Mouse (Mus musculus) hindbrain, embryonic 15.5 days (tissue): ENCODE results near the gene Gm16381. TPM values are rescaled to one million over a fixed set of nuclear protein-coding genes. Genes with fewer than 3 reads are reported as not detected.
"Not testable (repeated sequence)": the region's sequence is repeated elsewhere in the genome, so short reads cannot be mapped to it uniquely, and the experiment has no call there.

Experiments used
- ATAC-seq: fragments of 200-750 bp; cut with Nextera tagmentation; 2 replicates; pipeline ENCODE4 v1.8.0; 2017; ENCODE audit warnings: low read depth, moderate number of reproducible peaks, moderate TSS enrichment; ENCODE audit not compliant: low FRiP score
- H3K27ac ChIP-seq: fragments of 300-500 bp; sonication (generic); replicated peaks from 2 replicates; pipeline ENCODE4 v1.5.1; 2015; ENCODE audit warnings: mild to moderate bottlenecking, inconsistent platforms
- H3K27me3 ChIP-seq: fragments of 300-500 bp; sonication (generic); 2 replicates; pipeline ENCODE4 v1.6.1; 2015; ENCODE audit warnings: control low read depth, inconsistent platforms
- H3K36me3 ChIP-seq: fragments of 300-500 bp; sonication (generic); 2 replicates; pipeline ENCODE4 v1.6.1; 2015; ENCODE audit warnings: control low read depth, inconsistent platforms
- H3K4me1 ChIP-seq: fragments of 300-500 bp; sonication (generic); replicated peaks from 2 replicates; pipeline ENCODE4 v1.6.1; 2015; ENCODE audit warnings: control low read depth, inconsistent platforms
- H3K4me2 ChIP-seq: fragments of 300-500 bp; sonication (generic); 2 replicates; pipeline ENCODE4 v1.6.1; 2015; ENCODE audit warnings: moderate library complexity, mild to moderate bottlenecking, inconsistent platforms
- H3K4me3 ChIP-seq: fragments of 300-500 bp; sonication (generic); 2 replicates; pipeline ENCODE4 v1.5.1; 2015; ENCODE audit warnings: mild to moderate bottlenecking, inconsistent platforms
- H3K9ac ChIP-seq: fragments of 300-500 bp; sonication (generic); 2 replicates; pipeline ENCODE4 v1.6.1; 2015; ENCODE audit warnings: inconsistent platforms
- H3K9me3 ChIP-seq: fragments of 300-500 bp; sonication (generic); 2 replicates; pipeline ENCODE4 v1.6.1; 2016; ENCODE audit warnings: control low read depth, inconsistent platforms
- WGBS: fragments of 180-500 bp; shearing (Covaris S2); methylation state at CpG from one replicate; pipeline ENCODE4 v1.1.7; 2015; 5-methylcytosine and 5-hydroxymethylcytosine counted together
- polyA plus RNA-seq: library from polyadenylated mRNA; unstranded; fragments of >200 nt; fragmentation: Nextera tagmentation; extraction: Ambion mirVana; gene quantifications from 2 replicates; pipeline ENCODE4 v1.2.1, GENCODE M21; 2015

The Gm16381 gene
- not detected in 2 replicates for polyA plus RNA-seq

- H3K4me2 ChIP-seq, H3K27ac ChIP-seq, H3K9ac ChIP-seq, H3K4me1 ChIP-seq, H3K27me3 ChIP-seq, ATAC-seq, H3K36me3 ChIP-seq, H3K9me3 ChIP-seq, H3K4me3 ChIP-seq: not testable (repeated sequence)
- 83% methylated on average over 2 of the region's 2 CpGs for WGBS
These were observed at the start of gene Gm16381 for GRCm38 (mm10) chr12:87644520-87644919. TSS of gene Gm16381 (minus strand) at chr12:87644620.

- H3K27me3 ChIP-seq, H3K4me3 ChIP-seq, H3K4me1 ChIP-seq, H3K27ac ChIP-seq, H3K9me3 ChIP-seq, ATAC-seq, H3K4me2 ChIP-seq, H3K36me3 ChIP-seq, H3K9ac ChIP-seq: not testable (repeated sequence)
- 81% methylated on average over 2 of the region's 4 CpGs for WGBS
These were observed 8.7 kb upstream of the Gm16381 start for GRCm38 (mm10) chr12:87652916-87653703.

- WGBS = 90% methylated on average over 6 of the region's 7 CpGs
- not testable (repeated sequence) for H3K4me3 ChIP-seq, H3K4me2 ChIP-seq, H3K4me1 ChIP-seq, ATAC-seq, H3K9me3 ChIP-seq, H3K27me3 ChIP-seq, H3K36me3 ChIP-seq, H3K27ac ChIP-seq, H3K9ac ChIP-seq
These were observed 25.9 kb downstream of the Gm16381 start, which contains the start of gene Gm4027 for GRCm38 (mm10) chr12:87618569-87618968. TSS of gene Gm4027 (plus strand) at chr12:87618869.

GRCm38 (mm10) chr12:87602388-87602787 lies 42.0 kb downstream of the Gm16381 start, which contains the start of gene Oog1:
TSS of gene Oog1 (plus strand) at chr12:87602688.
- H3K27ac ChIP-seq, H3K9ac ChIP-seq, H3K27me3 ChIP-seq, ATAC-seq, H3K4me1 ChIP-seq, H3K4me3 ChIP-seq, H3K9me3 ChIP-seq, H3K36me3 ChIP-seq, H3K4me2 ChIP-seq: not testable (repeated sequence)
- 89% methylated on average over 1 of the region's 2 CpGs for WGBS

GRCm38 (mm10) chr12:87601388-87601787 lies 43.0 kb downstream of the Gm16381 start:
- H3K4me3 ChIP-seq, ATAC-seq, H3K36me3 ChIP-seq, H3K27me3 ChIP-seq, H3K4me1 ChIP-seq, H3K9ac ChIP-seq, H3K4me2 ChIP-seq, H3K27ac ChIP-seq, H3K9me3 ChIP-seq: not testable (repeated sequence)
- 7% methylated on average over 2 of the region's 2 CpGs for WGBS

Other genes with a start within 250 kb of the Gm16381 start
- gene Slirp, start 200.7 kb downstream of the Gm16381 start, polyA plus RNA-seq = 242 and 258 TPM in 2 replicates
- gene Alkbh1, start 200.6 kb downstream of the Gm16381 start, polyA plus RNA-seq = 36.6 and 37.5 TPM in 2 replicates
- 93.4 and 103 TPM in 2 replicates for gene Snw1, start 172.3 kb downstream of the Gm16381 start, polyA plus RNA-seq
- gene Gm5788, start 149.9 kb downstream of the Gm16381 start, polyA plus RNA-seq = not detected in 2 replicates
- not detected in 2 replicates for gene Gm8300, start 130.3 kb downstream of the Gm16381 start, polyA plus RNA-seq
- gene Oog1, start 41.9 kb downstream of the Gm16381 start, polyA plus RNA-seq = not detected in 2 replicates
- not detected in 2 replicates for gene Gm4027, start 25.8 kb downstream of the Gm16381 start, polyA plus RNA-seq
- not detected in 2 replicates for gene Gm21319, start 131.1 kb upstream of the Gm16381 start, polyA plus RNA-seq
- not detected in 2 replicates for gene Gm21936, start 150.9 kb upstream of the Gm16381 start, polyA plus RNA-seq
- gene BB287469, start 172.0 kb upstream of the Gm16381 start, polyA plus RNA-seq = not detected in 2 replicates
- not detected in 2 replicates for gene Gm2001, start 197.7 kb upstream of the Gm16381 start, polyA plus RNA-seq
- not detected in 2 replicates for gene Gm2016, start 229.5 kb upstream of the Gm16381 start, polyA plus RNA-seq